Mouse (Mus musculus): ENCODE measurements around the gene Atxn10. TPM values are rescaled to one million over a fixed set of nuclear protein-coding genes. Genes with fewer than 3 reads are reported as not detected.

The Atxn10 gene
- polyA plus RNA-seq, 1 experiment from 2014 or later: 190 TPM

GRCm38 (mm10) chr15:85342246-85342645 lies 6.2 kb downstream of the Atxn10 start:
- ATAC-seq (no peak), DNase-seq (ENCODE audit: low spot score) (no peak)
- Histone ChIP-seq H3K4me3 (ENCODE audit: low read depth, low read length) (no peak overlapping the region), H3K27me3 (replicated peaks; ENCODE audit: insufficient read depth, low read length) (no peaks in the 10 kb centered on the region), H3K9me3 (ENCODE audit: low read length) (no peaks in the 10 kb centered on the region), H3K9ac (replicated peaks; ENCODE audit: low read depth) (no peak overlapping the region), H3K4me2 (replicated peaks; ENCODE audit: low read depth, low read length) (no peak overlapping the region), H3K36me3 (ENCODE audit: insufficient read depth, low read length) (no peaks in the 10 kb centered on the region), H3K4me1 (ENCODE audit: insufficient read depth, low read depth, low read length) (peaks cover 3% of the 10 kb centered on the region; the same call in 1 of the 2 replicates), H3K27ac (ENCODE audit: low read length) (no peak overlapping the region)
- TF ChIP-seq EP300 (IDR thresholded peaks at IDR 0.05) (no peak), CTCF (IDR thresholded peaks at IDR 0.05) (no peak)
- WGBS: 93% methylated on average over 2 of the region's 2 CpGs

DNA sequence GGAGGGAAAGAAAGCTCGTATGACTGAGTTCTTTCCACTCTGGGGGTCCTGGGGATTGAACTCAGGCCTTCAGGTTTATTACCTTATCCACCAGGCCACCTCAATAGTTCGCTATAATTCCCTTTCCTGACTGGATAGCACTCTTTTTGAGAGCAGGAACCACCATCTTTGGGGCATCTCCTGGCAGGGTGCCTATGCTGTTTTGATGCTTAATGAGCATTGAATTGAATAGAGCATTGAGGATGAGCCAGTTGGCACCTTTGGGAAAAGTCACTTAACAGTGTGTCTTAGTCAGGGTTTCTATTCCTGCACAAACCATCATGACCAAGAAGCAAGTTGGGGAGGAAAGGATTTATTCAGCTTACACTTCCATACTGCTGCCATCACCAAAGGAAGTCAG lies 8.6 kb downstream of the Atxn10 start:
- ATAC-seq: no peak
- 73% methylated on average over 2 of the region's 2 CpGs for WGBS

GRCm38 (mm10) chr15:85347058-85347700 lies 11.1 kb downstream of the Atxn10 start:
- DNase-seq (ENCODE audit: low spot score) (peak; percentile 94), ATAC-seq (peak; percentile 97)
- Histone ChIP-seq H3K36me3 (ENCODE audit: insufficient read depth, low read length) (no peaks in the 10 kb centered on the region), H3K27me3 (replicated peaks; ENCODE audit: insufficient read depth, low read length) (no peaks in the 10 kb centered on the region), H3K9ac (replicated peaks; ENCODE audit: low read depth) (no peak overlapping the region), H3K4me2 (replicated peaks; ENCODE audit: low read depth, low read length) (no peak overlapping the region), H3K9me3 (ENCODE audit: low read length) (no peaks in the 10 kb centered on the region), H3K4me3 (ENCODE audit: low read depth, low read length) (no peak overlapping the region), H3K27ac (ENCODE audit: low read length) (peak overlapping the region; percentile 74), H3K4me1 (ENCODE audit: insufficient read depth, low read depth, low read length) (peaks cover 3% of the 10 kb centered on the region; the same call in 1 of the 2 replicates)
- WGBS: 62% methylated on average over 6 of the region's 6 CpGs
- TF ChIP-seq EP300 (IDR thresholded peaks at IDR 0.05): peak; percentile 99
- no peak for TF ChIP-seq CTCF (IDR thresholded peaks at IDR 0.05)

More for the DNA sequence above, 8.6 kb downstream of the Atxn10 start:
- Histone ChIP-seq H3K27me3 (replicated peaks; ENCODE audit: insufficient read depth, low read length) (no peaks in the 10 kb centered on the region), H3K9me3 (ENCODE audit: low read length) (no peaks in the 10 kb centered on the region), H3K4me2 (replicated peaks; ENCODE audit: low read depth, low read length) (no peak overlapping the region), H3K9ac (replicated peaks; ENCODE audit: low read depth) (no peak overlapping the region), H3K4me3 (ENCODE audit: low read depth, low read length) (no peak overlapping the region), H3K27ac (ENCODE audit: low read length) (no peak overlapping the region), H3K36me3 (ENCODE audit: insufficient read depth, low read length) (no peaks in the 10 kb centered on the region), H3K4me1 (ENCODE audit: insufficient read depth, low read depth, low read length) (peaks cover 3% of the 10 kb centered on the region; the same call in 1 of the 2 replicates)
- DNase-seq (ENCODE audit: low spot score): no peak
- TF ChIP-seq CTCF (IDR thresholded peaks at IDR 0.05) (no peak), EP300 (IDR thresholded peaks at IDR 0.05) (no peak)

GRCm38 (mm10) chr15:85350144-85350543 lies 14.1 kb downstream of the Atxn10 start:
- Histone ChIP-seq H3K9me3 (ENCODE audit: low read length) (no peaks in the 10 kb centered on the region), H3K4me1 (ENCODE audit: insufficient read depth, low read depth, low read length) (peaks cover 3% of the 10 kb centered on the region; the same call in 1 of the 2 replicates), H3K36me3 (ENCODE audit: insufficient read depth, low read length) (no peaks in the 10 kb centered on the region), H3K4me3 (ENCODE audit: low read depth, low read length) (no peak overlapping the region), H3K27ac (ENCODE audit: low read length) (no peak overlapping the region), H3K4me2 (replicated peaks; ENCODE audit: low read depth, low read length) (no peak overlapping the region), H3K27me3 (replicated peaks; ENCODE audit: insufficient read depth, low read length) (no peaks in the 10 kb centered on the region), H3K9ac (replicated peaks; ENCODE audit: low read depth) (no peak overlapping the region)
- WGBS: 62% methylated on average over 2 of the region's 2 CpGs
- ATAC-seq: no peak
- DNase-seq (ENCODE audit: low spot score): no peak
- TF ChIP-seq CTCF (IDR thresholded peaks at IDR 0.05) (no peak), EP300 (IDR thresholded peaks at IDR 0.05) (no peak)

GRCm38 (mm10) chr15:85354060-85354459 lies 18.0 kb downstream of the Atxn10 start:
- H3K4me2 ChIP-seq (replicated peaks; ENCODE audit: low read depth, low read length): no peak overlapping the region
- H3K4me1 ChIP-seq (ENCODE audit: insufficient read depth, low read depth, low read length): no peaks in the 10 kb centered on the region
- no peaks in the 10 kb centered on the region for H3K9me3 ChIP-seq (ENCODE audit: low read length)
- TF ChIP-seq EP300 (IDR thresholded peaks at IDR 0.05): no peak
- no peak for TF ChIP-seq CTCF (IDR thresholded peaks at IDR 0.05)
- H3K36me3 ChIP-seq (ENCODE audit: insufficient read depth, low read length): no peaks in the 10 kb centered on the region
- ATAC-seq: no peak
- no peaks in the 10 kb centered on the region for H3K27me3 ChIP-seq (replicated peaks; ENCODE audit: insufficient read depth, low read length)
- 68% methylated on average over 9 of the region's 9 CpGs for WGBS
- H3K4me3 ChIP-seq (ENCODE audit: low read depth, low read length): no peak overlapping the region
- DNase-seq (ENCODE audit: low spot score): no peak
- no peak overlapping the region for H3K9ac ChIP-seq (replicated peaks; ENCODE audit: low read depth)
- H3K27ac ChIP-seq (ENCODE audit: low read length): no peak overlapping the region

- peak overlapping the region; percentile 52 for H3K27ac ChIP-seq (ENCODE audit: low read length)
- DNase-seq (ENCODE audit: low spot score): peak; percentile 62
- no peak for TF ChIP-seq CTCF (IDR thresholded peaks at IDR 0.05)
- peak; percentile 59 for TF ChIP-seq EP300 (IDR thresholded peaks at IDR 0.05)
- H3K9ac ChIP-seq (replicated peaks; ENCODE audit: low read depth): no peak overlapping the region
- H3K4me1 ChIP-seq (ENCODE audit: insufficient read depth, low read depth, low read length): no peaks in the 10 kb centered on the region; the same call in 1 of the 2 replicates
- H3K4me2 ChIP-seq (replicated peaks; ENCODE audit: low read depth, low read length): no peak overlapping the region
- no peak for ATAC-seq
- H3K9me3 ChIP-seq (ENCODE audit: low read length): no peaks in the 10 kb centered on the region
- H3K36me3 ChIP-seq (ENCODE audit: insufficient read depth, low read length): no peaks in the 10 kb centered on the region
- H3K27me3 ChIP-seq (replicated peaks; ENCODE audit: insufficient read depth, low read length): no peaks in the 10 kb centered on the region
- H3K4me3 ChIP-seq (ENCODE audit: low read depth, low read length): no peak overlapping the region
- WGBS: 47% methylated on average over 6 of the region's 6 CpGs
Measured at GRCm38 (mm10) chr15:85356112-85356511, 20.1 kb downstream of the Atxn10 start.
